Mouse (Mus musculus): Measurements from ENCODE around the gene Myo1e.

GRCm38 (mm10) chr9:70267108-70267507 is 60.0 kb downstream of the Myo1e start:
- no peak for TF ChIP-seq TAL1 (IDR thresholded peaks at IDR 0.05; ENCODE audit: low read length)
- no peak for TF ChIP-seq GATA1 (IDR thresholded peaks at IDR 0.05; ENCODE audit: low read length)
